Mouse (Mus musculus): ENCODE results near the gene Jdp2.

- TF ChIP-seq CTCF (IDR thresholded peaks at IDR 0.05; ENCODE audit: low read depth, low read length): no peak
- no peak for TF ChIP-seq POLR2A (IDR thresholded peaks at IDR 0.05; ENCODE audit: extremely low read depth, insufficient read depth, low read length)
Measured at GRCm38 (mm10) chr12:85582067-85582316, 16.8 kb upstream of the Jdp2 start.

Data from liver, adult 2 months (tissue).